Mouse (Mus musculus) ES-CJ7 (cell line): ENCODE measurements around the gene Med31.
"Not testable (repeated sequence)": the region's sequence is repeated elsewhere in the genome, so short reads cannot be mapped to it uniquely, and the experiment has no call there.

Source experiments
- DNase-seq: peaks from one replicate; pipeline ENCODE4 v3.0.0; 2011; ENCODE audit warnings: low read depth, low spot score

The Med31 gene

GRCm38 (mm10) chr11:72203440-72203839 is 12.0 kb downstream of the Med31 start:
- DNase-seq: no peak

- no peak for DNase-seq
Measured at GRCm38 (mm10) chr11:72196506-72196905, 18.9 kb downstream of the Med31 start.

GRCm38 (mm10) chr11:72194259-72194658 is 21.1 kb downstream of the Med31 start:
- DNase-seq: no peak

- DNase-seq: no peak
Measured at GRCm38 (mm10) chr11:72190857-72191256, 24.5 kb downstream of the Med31 start.

GRCm38 (mm10) chr11:72184252-72184651 is 31.1 kb downstream of the Med31 start:
- DNase-seq: no peak

- no peak for DNase-seq
Measured at GRCm38 (mm10) chr11:72181136-72181535, 34.3 kb downstream of the Med31 start.

- DNase-seq: no peak
Measured at GRCm38 (mm10) chr11:72180556-72180955, 34.8 kb downstream of the Med31 start.

- peak; percentile 70 for DNase-seq
Measured at GRCm38 (mm10) chr11:72176553-72176952, 38.8 kb downstream of the Med31 start.

- DNase-seq: no peak
Measured at GRCm38 (mm10) chr11:72175966-72176365, 39.4 kb downstream of the Med31 start.

GRCm38 (mm10) chr11:72174721-72175120 is 40.7 kb downstream of the Med31 start:
- DNase-seq: no peak

- DNase-seq: no peak
Measured at GRCm38 (mm10) chr11:72173506-72173905, 41.9 kb downstream of the Med31 start.

GRCm38 (mm10) chr11:72171906-72172305 is 43.5 kb downstream of the Med31 start:
- DNase-seq: not testable (repeated sequence)

GRCm38 (mm10) chr11:72169871-72170270 is 45.5 kb downstream of the Med31 start:
- DNase-seq: no peak

GRCm38 (mm10) chr11:72163198-72163597 is 52.2 kb downstream of the Med31 start:
- DNase-seq: no peak
